Mouse (Mus musculus) CH12.LX (cell line): Measurements from ENCODE around the gene Gm28047. TPM values are rescaled to one million over a fixed set of nuclear protein-coding genes. Genes with fewer than 3 reads are reported as not detected.

Experiments used
- DNase-seq: peaks from one replicate; pipeline ENCODE4 v3.0.0-alpha.2; 2013; ENCODE audit errors: extremely low read depth
- H3K27ac ChIP-seq: 2 replicates; pipeline ENCODE4 v1.5.1; 2012; ENCODE audit warnings: low read depth, mild to moderate bottlenecking, control low read depth, moderate library complexity; ENCODE audit not compliant: insufficient read depth
- H3K27me3 ChIP-seq: replicated peaks from 2 replicates; pipeline ENCODE3; 2012; ENCODE audit warnings: inconsistent platforms
- H3K36me3 ChIP-seq, 2 experiments: replicated peaks in 1 of 2; 2 replicates each; pipeline versions ENCODE3 to v1.6.1; 2012; ENCODE audit warnings: inconsistent platforms in 1 of 2, low read length in 1 of 2, mild to moderate bottlenecking in 1 of 2, mixed read lengths in 1 of 2, moderate library complexity in 1 of 2; ENCODE audit not compliant: control insufficient read depth in 1 of 2, insufficient read depth in 1 of 2
- H3K4me1 ChIP-seq, 2 experiments: 2 replicates each; pipeline ENCODE4 v1.6.1; 2012; ENCODE audit warnings: inconsistent platforms in 1 of 2, moderate library complexity in 1 of 2; ENCODE audit not compliant: insufficient read depth in 2 of 2, control insufficient read depth in 1 of 2
- H3K4me2 ChIP-seq: 2 replicates; pipeline ENCODE4 v1.6.1; 2012; ENCODE audit warnings: low read depth, mild to moderate bottlenecking, control low read depth; ENCODE audit not compliant: poor library complexity, insufficient read depth, severe bottlenecking
- H3K4me3 ChIP-seq, 3 experiments: fragments of 150-350 bp in 1 of 3; sonication (generic) in 1 of 3; replicated peaks in 1 of 3; 2 replicates each; pipeline versions ENCODE3 to v1.5.1; 2011 to 2012; ENCODE audit warnings: low read depth in 2 of 3, low read length in 2 of 3, mild to moderate bottlenecking in 2 of 3, moderate library complexity in 2 of 3, control low read depth in 1 of 3, improper control_type of control experiment in 1 of 3, inconsistent platforms in 1 of 3, mixed read lengths in 1 of 3; ENCODE audit not compliant: poor library complexity in 1 of 3
- H3K79me2 ChIP-seq: replicated peaks from 2 replicates; pipeline ENCODE4 v1.6.1; 2012; ENCODE audit warnings: mild to moderate bottlenecking, moderate library complexity; ENCODE audit not compliant: control insufficient read depth, poor library complexity, insufficient read depth, severe bottlenecking; ENCODE audit errors: extremely low read depth
- H3K9ac ChIP-seq: 2 replicates; pipeline ENCODE4 v1.6.1; 2012; ENCODE audit warnings: low read depth, mild to moderate bottlenecking, control low read depth, moderate library complexity; ENCODE audit not compliant: insufficient read depth
- H3K9me3 ChIP-seq: replicated peaks from 2 replicates; pipeline ENCODE3; 2012; ENCODE audit warnings: low read length, inconsistent platforms, mixed read lengths
- BHLHE40 ChIP-seq: IDR thresholded peaks from 2 replicates; pipeline ENCODE4 v1.6.1; 2011; ENCODE audit warnings: mild to moderate bottlenecking, low read depth, low read length, improper control_type of control experiment
- CHD1 ChIP-seq: IDR thresholded peaks from 2 replicates; pipeline ENCODE4 v1.6.1; 2012; ENCODE audit warnings: low read depth, low read length, improper control_type of control experiment, inconsistent platforms
- CHD2 ChIP-seq: IDR thresholded peaks from 2 replicates; pipeline ENCODE4 v1.6.1; 2011; ENCODE audit warnings: low read length, improper control_type of control experiment
- CTCF ChIP-seq, 2 experiments: IDR thresholded peaks in 1 of 2; conservative IDR thresholded peaks in 1 of 2; 2 replicates each; pipeline ENCODE4 v1.5.1; 2011 to 2012; ENCODE audit warnings: low read depth in 2 of 2, low read length in 2 of 2, improper control_type of control experiment in 1 of 2, inconsistent platforms in 1 of 2, mild to moderate bottlenecking in 1 of 2, moderate library complexity in 1 of 2
- EP300 ChIP-seq: IDR thresholded peaks from 2 replicates; pipeline ENCODE4 v1.6.1; 2011; ENCODE audit warnings: low read length, improper control_type of control experiment
- GABPA ChIP-seq: IDR thresholded peaks from 2 replicates; pipeline ENCODE4 v1.6.1; 2012; ENCODE audit warnings: low read depth, low read length, improper control_type of control experiment, inconsistent platforms; ENCODE audit not compliant: insufficient replicate concordance
- HCFC1 ChIP-seq: IDR thresholded peaks from 2 replicates; pipeline ENCODE4 v1.6.1; 2012; ENCODE audit warnings: low read depth, mild to moderate bottlenecking, inconsistent platforms, low read length, improper control_type of control experiment
- JUN ChIP-seq: IDR thresholded peaks from 2 replicates; pipeline ENCODE4 v1.6.1; 2011; ENCODE audit warnings: low read depth, mild to moderate bottlenecking, low read length, improper control_type of control experiment, moderate library complexity; ENCODE audit not compliant: insufficient read depth
- KAT2A ChIP-seq: IDR thresholded peaks from 2 replicates; pipeline ENCODE4 v1.6.1; 2012; ENCODE audit warnings: low read length, improper control_type of control experiment, inconsistent platforms; ENCODE audit not compliant: insufficient replicate concordance
- MAX ChIP-seq: IDR thresholded peaks from 2 replicates; pipeline ENCODE4 v1.6.1; 2011; ENCODE audit warnings: low read length, improper control_type of control experiment
- MAZ ChIP-seq: IDR thresholded peaks from 2 replicates; pipeline ENCODE4 v1.6.1; 2012; ENCODE audit warnings: low read depth, mild to moderate bottlenecking, inconsistent platforms, low read length, improper control_type of control experiment, moderate library complexity
- NELFE ChIP-seq: IDR thresholded peaks from 2 replicates; pipeline ENCODE4 v1.6.1; 2011; ENCODE audit warnings: low read depth, low read length, improper control_type of control experiment
- PAX5 ChIP-seq: IDR thresholded peaks from 2 replicates; pipeline ENCODE4 v1.6.1; 2012; ENCODE audit warnings: low read length, inconsistent platforms, mixed read lengths
- POLR2A ChIP-seq: IDR thresholded peaks from 2 replicates; pipeline ENCODE4 v1.6.1; 2011; ENCODE audit warnings: low read depth, mild to moderate bottlenecking, improper control_type of control experiment, low read length
- POLR2AphosphoS2 ChIP-seq: IDR thresholded peaks from 2 replicates; pipeline ENCODE4 v1.6.1; 2011; ENCODE audit warnings: low read depth, low read length, improper control_type of control experiment
- RAD21 ChIP-seq: IDR thresholded peaks from 2 replicates; pipeline ENCODE4 v1.6.1; 2011; ENCODE audit warnings: low read depth, mild to moderate bottlenecking, low read length, improper control_type of control experiment, moderate library complexity
- SIN3A ChIP-seq: IDR thresholded peaks from 2 replicates; pipeline ENCODE4 v1.6.1; 2012; ENCODE audit warnings: low read length, improper control_type of control experiment, inconsistent platforms
- SMC3 ChIP-seq: IDR thresholded peaks from 2 replicates; pipeline ENCODE4 v1.6.1; 2011; ENCODE audit warnings: low read depth, low read length, improper control_type of control experiment
- TBP ChIP-seq: conservative IDR thresholded peaks from 2 replicates; pipeline ENCODE4 v1.6.1; 2011; ENCODE audit warnings: low read depth, low read length, improper control_type of control experiment
- TCF12 ChIP-seq: IDR thresholded peaks from 2 replicates; pipeline ENCODE4 v1.6.1; 2014; ENCODE audit warnings: low read depth, mild to moderate bottlenecking, inconsistent platforms, low read length, improper control_type of control experiment
- USF2 ChIP-seq: conservative IDR thresholded peaks from 2 replicates; pipeline ENCODE4 v1.6.1; 2011; ENCODE audit warnings: low read depth, low read length, improper control_type of control experiment
- ZKSCAN1 ChIP-seq: IDR thresholded peaks from 2 replicates; pipeline ENCODE4 v1.6.1; 2012; ENCODE audit warnings: low read depth, inconsistent platforms, low read length, improper control_type of control experiment, borderline replicate concordance
- ZMIZ1 ChIP-seq: IDR thresholded peaks from 2 replicates; pipeline ENCODE4 v1.6.1; 2012; ENCODE audit warnings: low read depth, mild to moderate bottlenecking, inconsistent platforms, low read length, improper control_type of control experiment
- dilution Hi-C: fragments of 300-500 bp; cut with MboI; formaldehyde crosslinking; loops from 2 replicates; pipeline ENCODE4 v1.14.3; 2020; ENCODE audit warnings: low sequenced_read_pairs; ENCODE audit not compliant: extremely low pct_unique_long_range_greater_than_20kb, extremely low pct_ligation_motif_present
- in situ Hi-C: fragments of 300-500 bp; cut with MboI; formaldehyde crosslinking; loops from 3 replicates; pipeline ENCODE4 v1.14.3; 2019; ENCODE audit warnings: low sequenced_read_pairs, low pct_ligation_motif_present, low pct_unique_long_range_greater_than_20kb, mixed read lengths
- polyA plus RNA-seq: library from polyadenylated mRNA; unstranded; fragments of >175 nt; gene quantifications from 2 replicates; pipeline ENCODE4 v1.2.1, GENCODE M21; 2012; ENCODE audit warnings: low read depth; ENCODE audit not compliant: insufficient read length
- total RNA-seq, 2 experiments: library from RNA; depleted of rRNA; stranded (reverse); fragments of 300-350 nt in 1 of 2; fragments of >200 nt in 1 of 2; gene quantifications; 2 replicates each; pipeline ENCODE4 v1.2.3; 2012 to 2014

Gene Gm28047
- total and polyA plus RNA-seq, 3 experiments, result not detected

GRCm38 (mm10) chr15:102517976-102518858, 106.7 kb downstream of the Gm28047 start, which contains the start of gene Tarbp2 (continued):
- TF ChIP-seq USF2, result no peak
- no peak for TF ChIP-seq SMC3
- TF ChIP-seq BHLHE40, result no peak
- peak; percentile 80; the same call in 1 of the 2 replicates for TF ChIP-seq CHD2
- peak; percentile 36 for TF ChIP-seq ZMIZ1
- TF ChIP-seq KAT2A, result peak; percentile 78; the same call in 1 of the 2 replicates
- no peak for TF ChIP-seq ZKSCAN1
- TF ChIP-seq GABPA, result no peak; the same call in 1 of the 2 replicates
- TF ChIP-seq MAX, result peak; percentile 62; the same call in 1 of the 2 replicates
- TF ChIP-seq PAX5, result no peak
- no peak for TF ChIP-seq CTCF (conservative IDR thresholded peaks at IDR 0.05 in 1 of 2, IDR thresholded peaks at IDR 0.05 in 1 of 2; ENCODE audit: low read depth in 2 of 2, low read length in 2 of 2)
- TF ChIP-seq HCFC1, result peak; percentile 91

- Histone ChIP-seq H3K27ac (0 out of 2 replicates have a peak overlapping the region, but pooled peaks have one; percentile 11), H3K9ac (peak overlapping the region; percentile 58)
- TF ChIP-seq USF2, result no peak
- peak; percentile 97 for TF ChIP-seq TBP
- peak; percentile 94 for TF ChIP-seq NELFE
- no peak for TF ChIP-seq EP300
- TF ChIP-seq POLR2A, result peak; percentile 96
- no peak for TF ChIP-seq CTCF (conservative IDR thresholded peaks at IDR 0.05 in 1 of 2, IDR thresholded peaks at IDR 0.05 in 1 of 2; ENCODE audit: low read depth in 2 of 2, low read length in 2 of 2)
- TF ChIP-seq SIN3A, result peak; percentile 70; the same call in 1 of the 2 replicates
- TF ChIP-seq MAX, result 0 out of 2 replicates have a peak, but pooled peaks have one; percentile 1
- TF ChIP-seq PAX5, result no peak
- TF ChIP-seq JUN, result no peak
- TF ChIP-seq CHD1, result peak; percentile 86; the same call in 1 of the 2 replicates
- TF ChIP-seq POLR2AphosphoS2, result peak; percentile 94; the same call in 1 of the 2 replicates
- TF ChIP-seq ZMIZ1, result peak; percentile 96
- no peak for TF ChIP-seq BHLHE40
- peak; percentile 71 for TF ChIP-seq TCF12
- TF ChIP-seq MAZ, result peak; percentile 61; the same call in 1 of the 2 replicates
- no peak for TF ChIP-seq RAD21
- TF ChIP-seq, all 38 proteins: peak for 10
- DNase-seq, result no peak
- Histone ChIP-seq H3K4me2 (peak overlapping the region; percentile 71), H3K4me3 (peak overlapping the region; percentile 61 to 75 (median 64)), H3K9me3 (no peaks in the 10 kb centered on the region), H3K36me3 (peaks cover 17 to 25% of the 10 kb centered on the region in 2 experiments), H3K4me1 (peaks cover 7 to 41% of the 10 kb centered on the region in 2 experiments), H3K27me3 (peaks cover 3% of the 10 kb centered on the region), H3K79me2 (peaks cover 6% of the 10 kb centered on the region)
- in situ Hi-C loops (loop anchor here (5.0 kb wide), 1 partner anchor 50 kb away; no protein-coding TSS in a partner anchor), dilution Hi-C loops (no loop called here)
These were observed 107.3 kb downstream of the Gm28047 start for GRCm38 (mm10) chr15:102517631-102517975.
